Mouse (Mus musculus): ENCODE data around the gene Gale.
A peak's percentile ranks its signal among the peaks of the same experiment; 100 is the strongest.

GRCm38 (mm10) chr4:135920304-135921241 lies 43.0 kb upstream of the Gale start, which contains the start of gene Fuca1:
- TF ChIP-seq CTCF (IDR thresholded peaks at IDR 0.05; ENCODE audit: low read depth), result peak; percentile 84
- no peak for TF ChIP-seq EP300 (optimal IDR thresholded peaks at IDR 0.05)
